Mouse (Mus musculus) gastrocnemius, postnatal 10 days (tissue): ENCODE results near the gene Zfp599. TPM values are rescaled to one million over a fixed set of nuclear protein-coding genes. Genes with fewer than 3 reads are reported as not detected.

Experiments
- DNase-seq: peaks from one replicate; pipeline ENCODE4 v3.0.0; 2021; ENCODE audit warnings: mixed read lengths
- total RNA-seq, 2 experiments: library from RNA; stranded (reverse); gene quantifications; 2 replicates each; pipeline ENCODE4 v1.2.3; 2021

Gene Zfp599
- total RNA-seq, 2 experiments from 2014 or later = 0.07 to 0.18 TPM

DNA sequence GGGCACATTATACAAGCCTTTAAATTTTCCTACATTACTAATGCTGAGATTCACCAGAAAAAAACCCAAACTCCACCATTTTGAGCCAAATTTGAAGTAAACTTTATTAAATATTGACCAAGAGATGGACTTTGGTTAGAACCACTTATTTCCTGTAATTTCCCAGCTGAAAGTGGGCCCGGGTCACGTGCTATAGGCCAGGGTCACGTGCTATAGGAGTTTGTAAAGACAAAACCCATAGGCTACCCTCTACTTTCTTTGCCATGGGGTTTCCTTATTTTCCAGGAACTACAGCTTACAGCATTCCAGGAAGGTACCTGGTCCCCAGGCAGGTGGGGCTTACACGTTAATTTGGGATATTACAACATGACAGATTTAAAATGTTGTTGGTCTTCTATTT, 35.6 kb downstream of the Zfp599 start:
- DNase-seq = no peak

DNA sequence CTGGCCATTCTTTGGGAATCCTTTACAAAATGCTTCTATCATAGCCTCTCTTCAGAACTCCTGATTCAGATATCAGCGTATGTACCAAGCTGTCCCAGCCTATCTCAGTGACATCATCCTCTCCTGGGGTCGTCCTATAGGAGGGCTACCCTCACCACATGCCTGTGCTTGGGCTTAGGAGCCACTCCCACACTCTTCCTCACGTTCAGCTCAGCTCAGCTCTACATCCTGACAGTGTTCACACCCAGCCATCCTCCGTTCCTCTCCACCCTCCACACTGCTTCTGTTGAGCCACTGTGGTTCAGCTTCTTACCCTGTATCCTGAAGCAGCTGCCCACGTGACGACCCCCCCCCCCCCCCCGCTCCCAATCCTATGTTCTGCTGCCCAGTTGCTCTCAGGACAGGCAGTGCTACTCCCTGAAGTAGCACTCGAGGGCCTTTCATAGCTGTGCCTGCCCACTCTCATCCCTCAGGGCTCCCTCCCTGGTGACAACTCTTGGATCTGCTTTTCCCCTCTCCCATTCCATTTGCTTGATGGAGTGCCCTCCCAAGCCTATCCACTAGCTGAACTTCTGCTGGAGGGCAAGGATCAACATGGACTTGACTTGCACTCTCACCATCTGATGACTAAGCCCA, 41.7 kb downstream of the Zfp599 start:
- no peak for DNase-seq

GRCm38 (mm10) chr9:22216705-22217104, 43.0 kb downstream of the Zfp599 start:
- no peak for DNase-seq

DNA sequence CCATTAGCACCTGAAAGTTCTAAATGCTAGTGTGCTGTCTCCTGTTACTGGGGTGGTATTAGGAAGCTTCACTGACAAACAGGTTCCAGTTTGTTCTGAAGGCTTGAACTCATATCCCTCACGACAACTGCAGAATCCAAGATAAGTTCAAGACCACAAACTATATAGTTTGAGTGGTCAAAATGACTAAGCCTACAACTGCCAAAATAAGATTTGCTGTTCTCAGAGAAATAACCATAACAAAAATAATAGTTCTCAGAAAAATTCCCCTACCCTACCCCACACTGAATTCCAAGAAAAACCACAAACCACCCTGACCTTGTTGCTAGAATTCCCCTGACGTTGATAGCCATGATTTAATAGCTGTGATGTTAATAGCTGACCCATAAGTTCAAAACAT, 45.1 kb downstream of the Zfp599 start:
- DNase-seq = no peak

DNA sequence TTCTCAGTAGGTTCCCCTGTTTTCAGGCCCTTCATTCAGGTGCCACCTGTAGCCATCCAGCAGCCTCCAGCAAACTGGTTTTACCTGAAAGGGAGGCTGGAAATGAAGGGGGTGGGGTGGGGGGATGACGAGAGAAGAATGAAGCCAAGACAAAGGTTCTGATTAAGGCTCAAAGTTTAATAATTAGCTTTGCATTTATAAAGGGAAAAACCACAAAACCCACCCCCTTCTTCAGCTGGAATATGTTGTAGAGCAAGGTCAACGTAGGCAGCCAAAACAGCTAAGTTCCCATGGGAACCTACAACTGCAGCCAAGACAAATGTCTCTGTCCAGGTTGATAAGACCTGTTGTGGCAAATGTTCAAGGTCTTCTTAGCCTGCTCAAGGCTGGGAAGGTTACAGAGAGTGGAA, 45.9 kb downstream of the Zfp599 start:
- DNase-seq = no peak

Other genes starting within 250 kb of the Zfp599 start
- under 1 TPM; 0.28 to 0.41 TPM for gene Elavl3, start 207.9 kb downstream of the Zfp599 start, total RNA-seq
- not detected for gene Gm49318, start 188.6 kb downstream of the Zfp599 start, total RNA-seq
- 1 to 10 TPM; 3.1 to 4.6 TPM for gene Zfp653, start 188.5 kb downstream of the Zfp599 start, total RNA-seq
- 10 to 100 TPM; 51.8 to 58.5 TPM for gene Ecsit, start 174.5 kb downstream of the Zfp599 start, total RNA-seq
- gene Cnn1, start 160.7 kb downstream of the Zfp599 start, total RNA-seq = 1 to 10 TPM; 4.4 to 5.5 TPM
- 10 to 100 TPM; 33.4 to 39.7 TPM for gene Elof1, start 142.7 kb downstream of the Zfp599 start, total RNA-seq
- gene Acp5, start 124.2 kb downstream of the Zfp599 start, total RNA-seq = 100 to 1,000 TPM in 1 of 2 experiments, 1 to 10 TPM in 1; 1.4 to 124 TPM
- 10 to 100 TPM; 34.4 to 34.7 TPM for gene Pigyl, start 103.0 kb downstream of the Zfp599 start, total RNA-seq
- under 1 TPM in 1 of 2 experiments, not detected in 1; 0.29 TPM for gene Zfp872, start 71.8 kb downstream of the Zfp599 start, total RNA-seq
- 10 to 100 TPM in 1 of 2 experiments, 1 to 10 TPM in 1; 9.0 to 13.3 TPM for gene Zfp809, start 34.2 kb downstream of the Zfp599 start, total RNA-seq
- gene Zfp810, start 47.8 kb upstream of the Zfp599 start, total RNA-seq = 1 to 10 TPM; 3.5 to 4.8 TPM
- 10 to 100 TPM in 1 of 2 experiments, 1 to 10 TPM in 1; 9.6 to 13.4 TPM for gene Anln, start 129.3 kb upstream of the Zfp599 start, total RNA-seq
- gene 9530077C05Rik, start 151.6 kb upstream of the Zfp599 start, total RNA-seq = under 1 TPM; 0.50 to 0.59 TPM
- not detected for gene Gm17545, start 194.4 kb upstream of the Zfp599 start, total RNA-seq
- 10 to 100 TPM; 25.4 to 30.1 TPM for gene Rp9, start 209.8 kb upstream of the Zfp599 start, total RNA-seq
- 10 to 100 TPM in 1 of 2 experiments, 1 to 10 TPM in 1; 9.6 to 11.3 TPM for gene Bbs9, start 215.8 kb upstream of the Zfp599 start, total RNA-seq